Mouse (Mus musculus) forebrain, embryonic 16.5 days (tissue): ENCODE measurements around the gene Cdc73. TPM values are rescaled to one million over a fixed set of nuclear protein-coding genes. Genes with fewer than 3 reads are reported as not detected.
A peak's percentile ranks its signal among the peaks of the same experiment; 100 is the strongest.

Experiments used
- ATAC-seq: fragments of 200-750 bp; cut with Nextera tagmentation; 2 replicates; pipeline ENCODE4 v1.8.0; 2017; ENCODE audit warnings: mild to moderate bottlenecking, moderate library complexity
- H3K27ac ChIP-seq: fragments of 300-500 bp; sonication (generic); 2 replicates; pipeline ENCODE4 v1.5.1; 2014; ENCODE audit warnings: low read length, control low read depth
- H3K27me3 ChIP-seq: fragments of 300-500 bp; sonication (generic); replicated peaks from 2 replicates; pipeline ENCODE4 v1.6.1; 2014; ENCODE audit warnings: low read length; ENCODE audit not compliant: control insufficient read depth, insufficient read depth
- H3K36me3 ChIP-seq: fragments of 300-500 bp; sonication (generic); 2 replicates; pipeline ENCODE4 v1.6.1; 2014; ENCODE audit not compliant: control insufficient read depth, insufficient read depth
- H3K4me1 ChIP-seq: fragments of 300-500 bp; sonication (generic); replicated peaks from 2 replicates; pipeline ENCODE4 v1.6.1; 2014; ENCODE audit warnings: low read length; ENCODE audit not compliant: control insufficient read depth, insufficient read depth
- H3K4me2 ChIP-seq: fragments of 300-500 bp; sonication (generic); 2 replicates; pipeline ENCODE4 v1.6.1; 2014; ENCODE audit warnings: mild to moderate bottlenecking, low read length, control low read depth
- H3K4me3 ChIP-seq: fragments of 300-500 bp; sonication (generic); replicated peaks from 2 replicates; pipeline ENCODE4 v1.5.1; 2014; ENCODE audit warnings: mild to moderate bottlenecking, low read length, control low read depth
- H3K9ac ChIP-seq: fragments of 300-500 bp; sonication (generic); replicated peaks from 2 replicates; pipeline ENCODE4 v1.6.1; 2014; ENCODE audit warnings: low read depth, low read length, control low read depth
- H3K9me3 ChIP-seq: fragments of 300-500 bp; sonication (generic); 2 replicates; pipeline ENCODE4 v1.6.1; 2016; ENCODE audit warnings: low read length; ENCODE audit not compliant: control insufficient read depth
- WGBS: fragments of 180-500 bp; shearing (Covaris S2); extraction: QIAGEN DNeasy Blood & Tissue Kit; methylation state at CpG from one replicate; pipeline ENCODE4 v1.1.7; 2014; 5-methylcytosine and 5-hydroxymethylcytosine counted together
- polyA plus RNA-seq: library from polyadenylated mRNA; unstranded; fragments of >200 nt; fragmentation: Nextera tagmentation; extraction: Ambion mirVana; gene quantifications from 2 replicates; pipeline ENCODE4 v1.2.1, GENCODE M21; 2015

Gene Cdc73
- polyA plus RNA-seq = 25.4 and 29.0 TPM in 2 replicates

- H3K27ac ChIP-seq = peak within 1 kb of the TSS; percentile 91
- no peaks in the 10 kb centered on the region for H3K9me3 ChIP-seq
- H3K4me1 ChIP-seq = peaks cover 23% of the 10 kb centered on the region
- WGBS = under 1% methylated on average over 63 of the region's 74 CpGs
- no peaks in the 10 kb centered on the region for H3K36me3 ChIP-seq
- peak within 1 kb of the TSS; percentile 93 for H3K9ac ChIP-seq
- ATAC-seq = peak; percentile 99
- peak within 1 kb of the TSS; percentile 72 for H3K4me3 ChIP-seq
- peak within 1 kb of the TSS; percentile 86 for H3K4me2 ChIP-seq
- H3K27me3 ChIP-seq = no peaks in the 10 kb centered on the region
Observed at GRCm38 (mm10) chr1:143702741-143703262, at the start of gene Cdc73. Gene Cdc73 (minus strand): TSS chr1:143702893.

- H3K36me3 ChIP-seq = peaks cover 31% of the 10 kb centered on the region
- H3K4me2 ChIP-seq = no peak overlapping the region
- ATAC-seq = no peak
- no peaks in the 10 kb centered on the region for H3K9me3 ChIP-seq
- no peak overlapping the region for H3K4me3 ChIP-seq
- no peak overlapping the region for H3K27ac ChIP-seq
- WGBS = 89% methylated on average over 10 of the region's 10 CpGs
- H3K27me3 ChIP-seq = no peaks in the 10 kb centered on the region
- H3K9ac ChIP-seq = no peak overlapping the region
- H3K4me1 ChIP-seq = peaks cover 13% of the 10 kb centered on the region
Observed at GRCm38 (mm10) chr1:143745871-143746270, 43.2 kb upstream of the Cdc73 start.

- ATAC-seq = no peak; the same call in 1 of the 2 replicates
- peaks cover 18% of the 10 kb centered on the region for H3K36me3 ChIP-seq
Observed at GRCm38 (mm10) chr1:143742186-143742585, 39.5 kb upstream of the Cdc73 start.

GRCm38 (mm10) chr1:143741331-143741730 is 38.6 kb upstream of the Cdc73 start:
- Histone ChIP-seq H3K9ac (no peak overlapping the region), H3K4me3 (no peak overlapping the region), H3K4me2 (no peak overlapping the region), H3K4me1 (peaks cover 22% of the 10 kb centered on the region), H3K27me3 (no peaks in the 10 kb centered on the region), H3K36me3 (peaks cover 13% of the 10 kb centered on the region), H3K9me3 (no peaks in the 10 kb centered on the region), H3K27ac (no peak overlapping the region)
- ATAC-seq = no peak
- 63% methylated on average over 5 of the region's 5 CpGs for WGBS

More at GRCm38 (mm10) chr1:143742186-143742585, 39.5 kb upstream of the Cdc73 start:
- Histone ChIP-seq H3K4me2 (no peak overlapping the region), H3K4me3 (no peak overlapping the region), H3K9ac (no peak overlapping the region), H3K4me1 (peaks cover 22% of the 10 kb centered on the region), H3K27me3 (no peaks in the 10 kb centered on the region), H3K27ac (peak overlapping the region; percentile 56; the same call in 1 of the 2 replicates), H3K9me3 (no peaks in the 10 kb centered on the region)
- WGBS = 5% methylated on average over 6 of the region's 6 CpGs

GRCm38 (mm10) chr1:143740581-143740980 is 37.9 kb upstream of the Cdc73 start:
- WGBS = 61% methylated on average over 9 of the region's 10 CpGs
- H3K4me3 ChIP-seq = no peak overlapping the region
- peaks cover 22% of the 10 kb centered on the region for H3K4me1 ChIP-seq

GRCm38 (mm10) chr1:143739361-143740350 is 37.0 kb upstream of the Cdc73 start:
- peaks cover 22% of the 10 kb centered on the region for H3K4me1 ChIP-seq
- peak overlapping the region; percentile 71 for H3K4me2 ChIP-seq
- H3K27ac ChIP-seq = peak overlapping the region; percentile 93
- peak overlapping the region; percentile 89 for H3K9ac ChIP-seq
- H3K4me3 ChIP-seq = peak overlapping the region; percentile 78
- under 1% methylated on average over 58 of the region's 71 CpGs for WGBS
- peak; percentile 92 for ATAC-seq
- no peaks in the 10 kb centered on the region for H3K27me3 ChIP-seq
- no peaks in the 10 kb centered on the region for H3K9me3 ChIP-seq
- H3K36me3 ChIP-seq = peaks cover 5% of the 10 kb centered on the region; the same call in 1 of the 2 replicates

More at GRCm38 (mm10) chr1:143740581-143740980, 37.9 kb upstream of the Cdc73 start:
- ATAC-seq = no peak
- H3K36me3 ChIP-seq = peaks cover 12% of the 10 kb centered on the region
- H3K27ac ChIP-seq = no peak overlapping the region
- H3K27me3 ChIP-seq = no peaks in the 10 kb centered on the region
- H3K9ac ChIP-seq = no peak overlapping the region
- H3K9me3 ChIP-seq = no peaks in the 10 kb centered on the region
- peak overlapping the region; percentile 71; the same call in 1 of the 2 replicates for H3K4me2 ChIP-seq

- Histone ChIP-seq H3K4me1 (peaks cover 22% of the 10 kb centered on the region), H3K4me2 (peak overlapping the region; percentile 71), H3K27ac (peak overlapping the region; percentile 66), H3K4me3 (peak overlapping the region; percentile 78), H3K9me3 (no peaks in the 10 kb centered on the region), H3K27me3 (no peaks in the 10 kb centered on the region), H3K9ac (peak overlapping the region; percentile 89), H3K36me3 (peaks cover 3% of the 10 kb centered on the region; the same call in 1 of the 2 replicates)
- 24% methylated on average over 11 of the region's 11 CpGs for WGBS
- ATAC-seq = no peak
Observed at GRCm38 (mm10) chr1:143738811-143739210, 36.1 kb upstream of the Cdc73 start.

GRCm38 (mm10) chr1:143733914-143734410 is 31.3 kb upstream of the Cdc73 start:
- H3K9ac ChIP-seq = no peak overlapping the region
- H3K27ac ChIP-seq = no peak overlapping the region
- no peaks in the 10 kb centered on the region for H3K36me3 ChIP-seq
- no peak overlapping the region for H3K4me2 ChIP-seq
- H3K9me3 ChIP-seq = no peaks in the 10 kb centered on the region
- H3K27me3 ChIP-seq = no peaks in the 10 kb centered on the region
- no peak overlapping the region for H3K4me3 ChIP-seq
- H3K4me1 ChIP-seq = no peaks in the 10 kb centered on the region
- 69% methylated on average over 5 of the region's 5 CpGs for WGBS
- ATAC-seq = no peak

GRCm38 (mm10) chr1:143731691-143732090 is 29.0 kb upstream of the Cdc73 start:
- Histone ChIP-seq H3K27ac (no peak overlapping the region), H3K36me3 (no peaks in the 10 kb centered on the region), H3K9me3 (no peaks in the 10 kb centered on the region), H3K9ac (no peak overlapping the region), H3K4me3 (no peak overlapping the region), H3K4me2 (no peak overlapping the region), H3K4me1 (no peaks in the 10 kb centered on the region), H3K27me3 (no peaks in the 10 kb centered on the region)
- ATAC-seq = no peak
- 35% methylated on average over 4 of the region's 4 CpGs for WGBS
